Mouse (Mus musculus) small intestine, adult 2 months (tissue): ENCODE measurements around the gene Sfswap. TPM values are rescaled to one million over a fixed set of nuclear protein-coding genes. Genes with fewer than 3 reads are reported as not detected.
A peak's percentile ranks its signal among the peaks of the same experiment; 100 is the strongest.

ENCODE experiments used
- H3K27ac ChIP-seq: fragments of 200-500 bp; 2 replicates; pipeline ENCODE4 v1.5.1; 2012; ENCODE audit warnings: low read depth, low read length, control low read depth, inconsistent platforms; ENCODE audit not compliant: insufficient read depth
- H3K27me3 ChIP-seq: fragments of 200-500 bp; 2 replicates; pipeline ENCODE4 v1.6.1; 2012; ENCODE audit warnings: mild to moderate bottlenecking, moderate library complexity, low read length, inconsistent platforms; ENCODE audit not compliant: control insufficient read depth, insufficient read depth
- H3K36me3 ChIP-seq: fragments of 200-500 bp; 2 replicates; pipeline ENCODE4 v1.6.1; 2012; ENCODE audit warnings: mild to moderate bottlenecking, low read length, control low read depth, inconsistent platforms; ENCODE audit not compliant: control insufficient read depth, insufficient read depth
- H3K4me1 ChIP-seq: fragments of 200-500 bp; 2 replicates; pipeline ENCODE4 v1.6.1; 2012; ENCODE audit warnings: low read length, inconsistent platforms, mixed read lengths; ENCODE audit not compliant: control insufficient read depth, insufficient read depth, insufficient read length
- H3K4me3 ChIP-seq: fragments of 200-500 bp; 2 replicates; pipeline ENCODE4 v1.5.1; 2012; ENCODE audit warnings: low read depth, mild to moderate bottlenecking, control low read depth, inconsistent platforms, low read length, moderate library complexity
- CTCF ChIP-seq: fragments of 200-500 bp; IDR thresholded peaks from 2 replicates; pipeline ENCODE4 v1.5.1; 2012; ENCODE audit warnings: low read depth, mild to moderate bottlenecking, control low read depth, inconsistent platforms, low read length, moderate library complexity, mixed read lengths; ENCODE audit not compliant: insufficient replicate concordance, insufficient read length; ENCODE audit errors: extremely low read depth
- POLR2A ChIP-seq: fragments of 200-500 bp; IDR thresholded peaks from 2 replicates; pipeline ENCODE4 v1.6.1; 2012; ENCODE audit warnings: low read depth, mild to moderate bottlenecking, control low read depth, inconsistent platforms, low read length, moderate library complexity
- WGBS: fragments of 180-500 bp; shearing (Covaris S2); methylation state at CpG from one replicate; pipeline ENCODE4 v1.1.7; 2018; 5-methylcytosine and 5-hydroxymethylcytosine counted together
- polyA plus RNA-seq: library from polyadenylated mRNA; depleted of rRNA; stranded (reverse); fragments of >200 nt; gene quantifications from 2 replicates; pipeline ENCODE4 v1.2.3, GENCODE M21; 2012

Gene Sfswap
- polyA plus RNA-seq, 1 experiment: 75.9 TPM

DNA sequence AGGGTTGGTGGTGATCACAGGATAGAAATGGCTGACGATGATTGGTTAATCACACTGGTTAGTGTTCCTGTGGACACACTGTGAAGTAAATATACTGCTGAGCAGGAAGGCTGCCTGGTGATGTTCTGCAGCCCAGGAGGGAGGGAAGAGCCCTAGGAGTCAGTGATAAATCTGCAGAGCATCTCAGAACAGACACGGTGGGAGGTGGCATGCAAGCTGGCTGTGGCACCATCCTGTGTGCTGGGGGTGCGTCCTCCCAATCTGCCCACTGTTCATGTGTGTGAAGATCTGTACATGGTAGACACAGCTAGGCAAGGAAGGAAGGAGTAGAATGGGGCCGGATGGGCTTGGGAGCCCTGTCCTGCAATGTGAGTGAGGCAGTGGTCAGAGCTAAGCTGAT is 67.6 kb downstream of the Sfswap start:
- 96% methylated on average over 4 of the region's 4 CpGs for WGBS
- Histone ChIP-seq H3K4me1 (no peaks in the 10 kb centered on the region), H3K27ac (no peak overlapping the region), H3K36me3 (peaks cover 68% of the 10 kb centered on the region), H3K4me3 (no peak overlapping the region), H3K27me3 (no peaks in the 10 kb centered on the region)
- TF ChIP-seq CTCF (no peak), POLR2A (no peak)

GRCm38 (mm10) chr5:129578201-129578600 is 77.2 kb downstream of the Sfswap start:
- 16% methylated on average over 12 of the region's 12 CpGs for WGBS
- Histone ChIP-seq H3K4me3 (no peak overlapping the region), H3K27ac (no peak overlapping the region), H3K4me1 (no peaks in the 10 kb centered on the region), H3K36me3 (no peaks in the 10 kb centered on the region), H3K27me3 (peaks cover 23% of the 10 kb centered on the region)
- TF ChIP-seq POLR2A: no peak
- no peak for TF ChIP-seq CTCF

DNA sequence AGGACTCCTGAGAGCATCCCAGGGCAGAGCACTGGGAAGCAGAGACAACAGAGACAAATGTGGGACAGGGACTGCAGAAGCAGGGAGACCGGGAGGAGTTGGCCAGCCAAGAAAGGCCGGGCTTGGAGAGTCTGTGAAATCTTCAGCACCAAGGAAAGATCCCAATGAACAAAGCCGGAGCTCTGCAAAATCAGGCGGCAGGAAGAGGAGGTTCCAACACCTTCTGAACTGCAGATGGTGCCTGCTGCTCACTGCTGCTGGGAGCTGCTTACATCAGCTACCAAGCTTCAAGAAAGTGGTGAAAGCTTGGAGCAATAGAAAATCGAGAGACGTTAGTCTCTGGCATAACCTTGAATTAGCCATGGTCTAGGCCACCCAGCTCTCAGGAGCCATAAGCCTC is 79.0 kb downstream of the Sfswap start:
- 12% methylated on average over 6 of the region's 6 CpGs for WGBS
- Histone ChIP-seq H3K27ac (no peak overlapping the region), H3K4me1 (peaks cover 9% of the 10 kb centered on the region; the same call in 1 of the 2 replicates), H3K27me3 (peaks cover 28% of the 10 kb centered on the region), H3K4me3 (no peak overlapping the region), H3K36me3 (no peaks in the 10 kb centered on the region)
- TF ChIP-seq POLR2A (no peak), CTCF (no peak)

- peaks cover 12% of the 10 kb centered on the region for H3K4me1 ChIP-seq
- H3K27ac ChIP-seq: no peak overlapping the region
- no peak overlapping the region for H3K4me3 ChIP-seq
- 72% methylated on average over 9 of the region's 9 CpGs for WGBS
- H3K36me3 ChIP-seq: no peaks in the 10 kb centered on the region
- H3K27me3 ChIP-seq: peaks cover 33% of the 10 kb centered on the region
- TF ChIP-seq POLR2A (no peak), CTCF (no peak)
Measured at GRCm38 (mm10) chr5:129580572-129580971, 79.6 kb downstream of the Sfswap start.

GRCm38 (mm10) chr5:129581015-129581414 is 80.0 kb downstream of the Sfswap start:
- TF ChIP-seq CTCF (no peak), POLR2A (no peak)
- H3K36me3 ChIP-seq: no peaks in the 10 kb centered on the region
- WGBS: 63% methylated on average over 7 of the region's 7 CpGs

GRCm38 (mm10) chr5:129583331-129583730 is 82.3 kb downstream of the Sfswap start:
- Histone ChIP-seq H3K4me1 (peaks cover 15% of the 10 kb centered on the region), H3K4me3 (peak overlapping the region; percentile 69), H3K27ac (no peak overlapping the region), H3K36me3 (no peaks in the 10 kb centered on the region), H3K27me3 (peaks cover 48% of the 10 kb centered on the region)
- TF ChIP-seq CTCF (no peak), POLR2A (no peak)
- WGBS: 3% methylated on average over 12 of the region's 12 CpGs

More at GRCm38 (mm10) chr5:129581015-129581414, 80.0 kb downstream of the Sfswap start:
- Histone ChIP-seq H3K27me3 (peaks cover 38% of the 10 kb centered on the region), H3K4me1 (peaks cover 15% of the 10 kb centered on the region), H3K4me3 (no peak overlapping the region), H3K27ac (no peak overlapping the region)

GRCm38 (mm10) chr5:129583761-129584582 is 83.0 kb downstream of the Sfswap start, which contains the start of gene Mmp17:
TSS of gene Mmp17 (plus strand) at chr5:129584169.
- peak; percentile 80; the same call in 1 of the 2 replicates for TF ChIP-seq CTCF
- TF ChIP-seq POLR2A: 0 out of 2 replicates have a peak, but pooled peaks have one; percentile 12
- WGBS: 1% methylated on average over 79 of the region's 80 CpGs
- no peak within 1 kb of the TSS for H3K27ac ChIP-seq

More at GRCm38 (mm10) chr5:129583761-129584582, 83.0 kb downstream of the Sfswap start, which contains the start of gene Mmp17:
- Histone ChIP-seq H3K27me3 (peaks cover 45% of the 10 kb centered on the region), H3K4me3 (peak within 1 kb of the TSS; percentile 69), H3K36me3 (no peaks in the 10 kb centered on the region), H3K4me1 (peaks cover 15% of the 10 kb centered on the region)
